Mouse (Mus musculus) CH12.LX (cell line): ENCODE results near the gene Macrod2. TPM values are rescaled to one million over a fixed set of nuclear protein-coding genes. Genes with fewer than 3 reads are reported as not detected.

Experiments
- DNase-seq: peaks from one replicate; pipeline ENCODE4 v3.0.0-alpha.2; 2013; ENCODE audit errors: extremely low read depth
- H3K27ac ChIP-seq: 2 replicates; pipeline ENCODE4 v1.5.1; 2012; ENCODE audit warnings: low read depth, mild to moderate bottlenecking, control low read depth, moderate library complexity; ENCODE audit not compliant: insufficient read depth
- H3K27me3 ChIP-seq: replicated peaks from 2 replicates; pipeline ENCODE3; 2012; ENCODE audit warnings: inconsistent platforms
- H3K36me3 ChIP-seq, 2 experiments: replicated peaks in 1 of 2; 2 replicates each; pipeline versions ENCODE3 to v1.6.1; 2012; ENCODE audit warnings: inconsistent platforms in 1 of 2, low read length in 1 of 2, mild to moderate bottlenecking in 1 of 2, mixed read lengths in 1 of 2, moderate library complexity in 1 of 2; ENCODE audit not compliant: control insufficient read depth in 1 of 2, insufficient read depth in 1 of 2
- H3K4me1 ChIP-seq, 2 experiments: 2 replicates each; pipeline ENCODE4 v1.6.1; 2012; ENCODE audit warnings: inconsistent platforms in 1 of 2, moderate library complexity in 1 of 2; ENCODE audit not compliant: insufficient read depth in 2 of 2, control insufficient read depth in 1 of 2
- H3K4me2 ChIP-seq: 2 replicates; pipeline ENCODE4 v1.6.1; 2012; ENCODE audit warnings: low read depth, mild to moderate bottlenecking, control low read depth; ENCODE audit not compliant: poor library complexity, insufficient read depth, severe bottlenecking
- H3K4me3 ChIP-seq, 3 experiments: fragments of 150-350 bp in 1 of 3; sonication (generic) in 1 of 3; replicated peaks in 1 of 3; 2 replicates each; pipeline versions ENCODE3 to v1.5.1; 2011 to 2012; ENCODE audit warnings: low read depth in 2 of 3, low read length in 2 of 3, mild to moderate bottlenecking in 2 of 3, moderate library complexity in 2 of 3, control low read depth in 1 of 3, improper control_type of control experiment in 1 of 3, inconsistent platforms in 1 of 3, mixed read lengths in 1 of 3; ENCODE audit not compliant: poor library complexity in 1 of 3
- H3K79me2 ChIP-seq: replicated peaks from 2 replicates; pipeline ENCODE4 v1.6.1; 2012; ENCODE audit warnings: mild to moderate bottlenecking, moderate library complexity; ENCODE audit not compliant: control insufficient read depth, poor library complexity, insufficient read depth, severe bottlenecking; ENCODE audit errors: extremely low read depth
- H3K9ac ChIP-seq: 2 replicates; pipeline ENCODE4 v1.6.1; 2012; ENCODE audit warnings: low read depth, mild to moderate bottlenecking, control low read depth, moderate library complexity; ENCODE audit not compliant: insufficient read depth
- H3K9me3 ChIP-seq: replicated peaks from 2 replicates; pipeline ENCODE3; 2012; ENCODE audit warnings: low read length, inconsistent platforms, mixed read lengths
- CHD2 ChIP-seq: IDR thresholded peaks from 2 replicates; pipeline ENCODE4 v1.6.1; 2011; ENCODE audit warnings: low read length, improper control_type of control experiment
- CTCF ChIP-seq, 2 experiments: IDR thresholded peaks in 1 of 2; conservative IDR thresholded peaks in 1 of 2; 2 replicates each; pipeline ENCODE4 v1.5.1; 2011 to 2012; ENCODE audit warnings: low read depth in 2 of 2, low read length in 2 of 2, improper control_type of control experiment in 1 of 2, inconsistent platforms in 1 of 2, mild to moderate bottlenecking in 1 of 2, moderate library complexity in 1 of 2
- E2F4 ChIP-seq: IDR thresholded peaks from 2 replicates; pipeline ENCODE4 v1.6.1; 2011; ENCODE audit warnings: low read depth, low read length, improper control_type of control experiment; ENCODE audit not compliant: insufficient replicate concordance
- ETS1 ChIP-seq: conservative IDR thresholded peaks from 2 replicates; pipeline ENCODE4 v1.6.1; 2012; ENCODE audit warnings: low read depth, mild to moderate bottlenecking, inconsistent platforms, low read length, improper control_type of control experiment, moderate library complexity
- JUN ChIP-seq: IDR thresholded peaks from 2 replicates; pipeline ENCODE4 v1.6.1; 2011; ENCODE audit warnings: low read depth, mild to moderate bottlenecking, low read length, improper control_type of control experiment, moderate library complexity; ENCODE audit not compliant: insufficient read depth
- MAZ ChIP-seq: IDR thresholded peaks from 2 replicates; pipeline ENCODE4 v1.6.1; 2012; ENCODE audit warnings: low read depth, mild to moderate bottlenecking, inconsistent platforms, low read length, improper control_type of control experiment, moderate library complexity
- MXI1 ChIP-seq: IDR thresholded peaks from 2 replicates; pipeline ENCODE4 v1.6.1; 2011; ENCODE audit warnings: mild to moderate bottlenecking, low read depth, low read length, improper control_type of control experiment
- MYC ChIP-seq: IDR thresholded peaks from 2 replicates; pipeline ENCODE4 v1.6.1; 2011; ENCODE audit warnings: low read depth, mild to moderate bottlenecking, improper control_type of control experiment, low read length
- NRF1 ChIP-seq: IDR thresholded peaks from 2 replicates; pipeline ENCODE4 v1.6.1; 2014; ENCODE audit warnings: low read depth, mild to moderate bottlenecking, inconsistent platforms, low read length, improper control_type of control experiment, moderate library complexity
- POLR2AphosphoS2 ChIP-seq: IDR thresholded peaks from 2 replicates; pipeline ENCODE4 v1.6.1; 2011; ENCODE audit warnings: low read depth, low read length, improper control_type of control experiment
- RAD21 ChIP-seq: IDR thresholded peaks from 2 replicates; pipeline ENCODE4 v1.6.1; 2011; ENCODE audit warnings: low read depth, mild to moderate bottlenecking, low read length, improper control_type of control experiment, moderate library complexity
- RCOR1 ChIP-seq: conservative IDR thresholded peaks from 2 replicates; pipeline ENCODE4 v1.6.1; 2012; ENCODE audit warnings: low read depth, mild to moderate bottlenecking, inconsistent platforms, low read length, improper control_type of control experiment
- SIN3A ChIP-seq: IDR thresholded peaks from 2 replicates; pipeline ENCODE4 v1.6.1; 2012; ENCODE audit warnings: low read length, improper control_type of control experiment, inconsistent platforms
- SMC3 ChIP-seq: IDR thresholded peaks from 2 replicates; pipeline ENCODE4 v1.6.1; 2011; ENCODE audit warnings: low read depth, low read length, improper control_type of control experiment
- TBP ChIP-seq: conservative IDR thresholded peaks from 2 replicates; pipeline ENCODE4 v1.6.1; 2011; ENCODE audit warnings: low read depth, low read length, improper control_type of control experiment
- TCF12 ChIP-seq: IDR thresholded peaks from 2 replicates; pipeline ENCODE4 v1.6.1; 2014; ENCODE audit warnings: low read depth, mild to moderate bottlenecking, inconsistent platforms, low read length, improper control_type of control experiment
- ZKSCAN1 ChIP-seq: IDR thresholded peaks from 2 replicates; pipeline ENCODE4 v1.6.1; 2012; ENCODE audit warnings: low read depth, inconsistent platforms, low read length, improper control_type of control experiment, borderline replicate concordance
- dilution Hi-C: fragments of 300-500 bp; cut with MboI; formaldehyde crosslinking; loops from 2 replicates; pipeline ENCODE4 v1.14.3; 2020; ENCODE audit warnings: low sequenced_read_pairs; ENCODE audit not compliant: extremely low pct_unique_long_range_greater_than_20kb, extremely low pct_ligation_motif_present
- in situ Hi-C: fragments of 300-500 bp; cut with MboI; formaldehyde crosslinking; loops from 3 replicates; pipeline ENCODE4 v1.14.3; 2019; ENCODE audit warnings: low sequenced_read_pairs, low pct_ligation_motif_present, low pct_unique_long_range_greater_than_20kb, mixed read lengths
- polyA plus RNA-seq: library from polyadenylated mRNA; unstranded; fragments of >175 nt; gene quantifications from 2 replicates; pipeline ENCODE4 v1.2.1, GENCODE M21; 2012; ENCODE audit warnings: low read depth; ENCODE audit not compliant: insufficient read length
- total RNA-seq, 2 experiments: library from RNA; depleted of rRNA; stranded (reverse); fragments of 300-350 nt in 1 of 2; fragments of >200 nt in 1 of 2; gene quantifications; 2 replicates each; pipeline ENCODE4 v1.2.3; 2012 to 2014

Macrod2 gene
- total and polyA plus RNA-seq, 3 experiments: not detected

GRCm38 (mm10) chr2:141073981-141074855, 679.1 kb downstream of the Macrod2 start:
- Histone ChIP-seq H3K9ac (no peak overlapping the region), H3K79me2 (no peaks in the 10 kb centered on the region), H3K27me3 (no peaks in the 10 kb centered on the region), H3K4me2 (no peak overlapping the region), H3K9me3 (peaks cover 29% of the 10 kb centered on the region), H3K27ac (no peak overlapping the region), H3K4me3 (no peak overlapping the region), H3K4me1 (no peaks in the 10 kb centered on the region), H3K36me3 (no peaks in the 10 kb centered on the region)
- DNase-seq: no peak
- in situ Hi-C loops: no loop called here
- no peak for TF ChIP-seq POLR2AphosphoS2
- no peak for TF ChIP-seq ETS1
- TF ChIP-seq MYC: no peak
- no peak for TF ChIP-seq TCF12
- TF ChIP-seq CTCF (conservative IDR thresholded peaks at IDR 0.05 in 1 of 2, IDR thresholded peaks at IDR 0.05 in 1 of 2; ENCODE audit: low read depth in 2 of 2, low read length in 2 of 2): no peak
- dilution Hi-C loops: no loop called here

GRCm38 (mm10) chr2:141078221-141078620, 683.1 kb downstream of the Macrod2 start:
- Histone ChIP-seq H3K9ac (no peak overlapping the region), H3K27ac (no peak overlapping the region), H3K4me3 (no peak overlapping the region), H3K79me2 (no peaks in the 10 kb centered on the region), H3K27me3 (no peaks in the 10 kb centered on the region), H3K4me2 (no peak overlapping the region), H3K4me1 (no peaks in the 10 kb centered on the region), H3K9me3 (peaks cover 28% of the 10 kb centered on the region), H3K36me3 (no peaks in the 10 kb centered on the region)
- dilution Hi-C loops (no loop called here), in situ Hi-C loops (no loop called here)
- no peak for DNase-seq
- no peak for TF ChIP-seq NRF1
- no peak for TF ChIP-seq ZKSCAN1
- no peak for TF ChIP-seq MAZ
- no peak for TF ChIP-seq SMC3
- no peak for TF ChIP-seq CHD2
- no peak for TF ChIP-seq ETS1
- no peak for TF ChIP-seq JUN
- no peak for TF ChIP-seq POLR2AphosphoS2
- no peak for TF ChIP-seq RAD21
- TF ChIP-seq E2F4: no peak
- TF ChIP-seq MXI1: no peak
- TF ChIP-seq TBP: no peak
- TF ChIP-seq MYC: no peak
- TF ChIP-seq RCOR1: no peak
- TF ChIP-seq SIN3A: no peak
